Mouse (Mus musculus) CH12F3 (cell line): Measurements from ENCODE around the gene Nhs.

Experiments used
- in situ Hi-C: fragments of 300-500 bp; cut with MboI; formaldehyde crosslinking; loops from 2 replicates; pipeline ENCODE4 v1.14.3; 2020; ENCODE audit warnings: low sequenced_read_pairs

Gene Nhs

DNA sequence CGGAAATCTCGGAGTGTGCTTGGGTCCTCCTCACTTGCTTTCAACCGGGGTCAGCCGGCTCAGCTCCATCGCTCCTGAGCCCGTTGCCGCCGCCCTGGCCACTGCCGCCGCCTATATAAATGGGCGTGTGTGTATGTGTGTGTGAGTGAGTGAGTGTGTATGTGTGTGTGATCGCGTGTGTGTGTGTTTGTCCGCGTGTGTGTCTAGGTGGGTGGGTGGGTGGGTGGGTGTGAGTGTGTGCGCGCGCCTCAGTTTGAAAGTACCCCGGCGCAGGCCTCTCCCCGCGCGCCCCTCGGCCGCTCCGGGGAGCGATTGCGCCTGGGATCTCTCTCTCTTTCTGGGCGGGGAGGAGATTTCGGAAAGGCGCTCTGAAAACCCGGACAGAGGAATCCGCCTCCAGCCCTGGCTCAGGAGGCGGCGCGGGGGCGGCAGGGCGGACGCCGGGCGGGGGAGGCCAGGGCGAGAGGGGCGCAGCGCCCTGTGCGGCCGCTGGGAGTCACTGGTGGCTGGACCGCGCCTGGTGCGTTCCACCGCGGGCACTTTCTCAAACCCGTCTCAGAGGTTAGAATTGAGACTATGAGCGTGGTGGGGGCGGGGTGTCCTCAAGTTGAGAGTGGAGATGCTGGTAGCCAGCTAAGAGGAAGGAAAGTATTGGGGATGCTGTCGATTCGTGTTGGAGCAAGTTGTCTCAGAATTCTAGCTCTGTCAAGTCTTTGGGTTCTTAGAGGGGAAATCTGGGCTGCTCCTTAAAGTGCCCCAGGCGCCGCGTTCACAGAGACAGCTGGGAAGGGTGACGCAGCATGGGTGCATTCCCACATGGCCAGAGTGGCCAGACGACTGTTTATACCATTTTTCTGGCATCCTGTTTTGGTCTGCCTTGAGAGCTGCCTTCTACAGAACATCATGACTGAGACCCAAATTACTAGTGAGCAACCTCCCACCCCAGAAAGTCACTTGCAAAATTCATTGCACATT, at the start of gene Nhs:
TSS of gene Nhs (minus strand) at position 94 of the 975 bp plus-strand sequence.
- in situ Hi-C loops, result no loop called here

DNA sequence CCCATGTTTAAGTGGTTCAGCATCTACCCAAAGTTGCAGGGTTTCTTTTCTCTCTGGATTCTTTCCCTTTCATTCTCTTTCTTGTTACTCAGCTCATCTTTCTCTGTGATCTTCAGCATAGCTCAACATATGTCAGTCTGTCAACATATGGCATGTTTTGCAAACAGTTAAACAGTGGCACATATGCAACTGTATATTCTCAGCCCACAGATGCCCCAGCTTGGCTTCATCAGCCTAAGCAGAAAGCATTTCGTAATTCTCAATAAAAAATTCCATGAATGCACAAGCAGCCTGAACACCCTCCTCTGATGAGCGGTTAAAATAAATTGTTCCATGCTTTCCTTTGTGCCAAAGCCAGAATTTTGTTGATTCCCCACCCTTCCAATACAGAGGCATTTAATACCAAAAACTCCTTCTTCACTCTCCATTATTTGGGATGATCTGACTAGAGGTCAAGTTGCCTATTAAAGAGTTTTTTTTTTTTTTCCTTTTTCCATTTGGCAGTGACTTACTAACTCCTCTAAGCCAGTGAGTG, 46.9 kb upstream of the Nhs start:
- in situ Hi-C loops, result no loop called here

DNA sequence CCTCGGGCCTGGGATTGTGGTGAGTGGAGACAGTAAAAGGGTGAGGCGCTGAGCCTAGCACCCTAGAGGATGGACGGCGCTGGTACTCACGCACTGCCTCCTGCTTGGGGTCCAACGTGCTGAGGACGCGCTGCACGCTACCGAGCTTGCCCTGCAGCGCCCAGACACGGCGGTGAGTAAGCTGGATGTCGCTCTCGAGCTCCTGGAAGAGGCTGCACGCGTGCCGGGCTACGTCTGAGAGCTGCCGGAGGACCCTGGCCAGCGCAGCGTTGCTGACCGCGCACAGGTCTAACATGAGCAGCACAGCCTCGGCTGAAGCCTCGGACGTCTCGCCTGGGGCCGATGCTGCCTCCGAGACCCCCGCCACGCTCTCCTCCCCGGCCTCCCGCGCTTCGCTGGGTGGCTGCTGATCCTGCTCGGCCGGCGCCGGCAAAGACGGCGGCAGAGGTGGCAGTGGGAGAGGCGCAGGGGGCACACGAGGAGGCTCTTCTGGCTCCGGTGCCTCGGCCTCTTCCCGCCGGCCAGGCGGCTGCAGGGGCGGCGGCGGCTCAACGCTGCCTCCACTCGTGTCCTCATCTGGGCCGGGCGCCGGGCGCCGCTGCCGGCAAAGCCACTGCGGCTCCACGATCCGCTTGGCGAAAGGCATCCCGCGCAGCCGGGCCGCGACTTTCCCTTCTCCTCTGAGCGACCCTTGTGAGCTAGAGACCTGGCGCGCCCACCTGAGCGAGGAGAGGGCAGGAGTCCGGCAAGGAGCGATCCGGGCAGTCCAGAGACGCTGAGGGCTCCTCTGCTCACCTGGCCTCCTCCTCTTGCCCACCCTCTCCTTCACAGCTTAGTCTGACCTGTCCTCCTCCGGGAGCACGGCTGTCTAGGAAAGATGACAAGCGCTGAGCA, 540 bp downstream of the Nhs start:
- in situ Hi-C loops, result no loop called here

DNA sequence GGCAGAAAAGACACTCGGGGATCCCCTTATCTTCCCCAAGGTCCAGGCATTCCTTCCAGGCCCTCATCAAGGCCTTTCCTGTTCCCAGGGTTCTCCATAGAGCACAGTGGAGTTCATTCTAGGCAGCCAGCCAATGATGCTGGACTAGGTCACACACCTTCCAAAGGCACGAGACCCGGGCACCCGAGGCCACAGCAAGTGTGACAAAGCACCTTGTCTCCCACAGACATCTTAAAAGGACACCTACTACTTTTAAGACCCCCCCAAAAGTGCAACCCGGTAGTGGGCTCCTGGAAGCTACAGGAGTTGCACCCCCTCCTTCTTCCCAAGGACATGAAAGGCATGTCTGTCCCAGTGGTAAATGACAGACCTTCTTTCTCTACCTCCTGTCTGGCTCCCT, 1.4 kb downstream of the Nhs start:
- in situ Hi-C loops, result no loop called here

DNA sequence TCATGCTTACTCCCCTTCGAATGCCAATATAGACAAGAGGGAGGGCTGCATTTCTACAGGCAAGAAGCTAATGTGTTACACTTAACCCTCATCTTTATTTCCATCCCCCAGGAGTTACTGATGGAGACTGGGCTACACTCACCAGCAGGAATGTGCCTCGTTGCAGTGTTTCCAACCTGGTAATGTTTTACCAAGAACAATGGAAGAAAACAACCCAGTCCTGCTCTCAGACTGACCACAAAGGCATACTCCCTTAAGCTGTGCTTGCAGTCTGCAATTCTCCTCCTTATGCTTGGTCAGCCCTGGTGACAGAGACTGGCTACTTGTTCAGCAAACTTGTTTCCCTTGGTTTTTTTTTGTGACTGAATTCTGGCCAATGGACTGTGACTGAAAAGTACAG, 21.7 kb downstream of the Nhs start:
- in situ Hi-C loops, result no loop called here

DNA sequence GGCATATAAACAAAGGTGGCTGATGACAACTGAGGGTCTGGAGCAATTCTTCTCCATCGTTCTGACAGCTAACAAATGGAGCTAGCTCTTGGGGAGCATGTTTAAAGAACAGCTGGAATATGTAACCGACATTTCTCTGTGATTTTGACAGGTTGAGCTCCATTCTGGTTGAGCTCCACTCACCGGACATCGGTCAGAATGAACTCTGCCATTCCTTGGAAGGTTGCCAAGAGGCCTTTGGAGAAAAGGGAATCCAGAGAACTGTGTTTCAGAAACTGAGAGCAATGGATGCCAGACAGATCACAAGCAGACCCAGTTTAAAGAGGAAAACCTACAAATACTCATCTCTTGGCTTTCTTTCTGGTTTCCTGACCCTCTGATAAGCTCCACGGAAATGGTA, 46.3 kb downstream of the Nhs start:
- in situ Hi-C loops, result no loop called here

DNA sequence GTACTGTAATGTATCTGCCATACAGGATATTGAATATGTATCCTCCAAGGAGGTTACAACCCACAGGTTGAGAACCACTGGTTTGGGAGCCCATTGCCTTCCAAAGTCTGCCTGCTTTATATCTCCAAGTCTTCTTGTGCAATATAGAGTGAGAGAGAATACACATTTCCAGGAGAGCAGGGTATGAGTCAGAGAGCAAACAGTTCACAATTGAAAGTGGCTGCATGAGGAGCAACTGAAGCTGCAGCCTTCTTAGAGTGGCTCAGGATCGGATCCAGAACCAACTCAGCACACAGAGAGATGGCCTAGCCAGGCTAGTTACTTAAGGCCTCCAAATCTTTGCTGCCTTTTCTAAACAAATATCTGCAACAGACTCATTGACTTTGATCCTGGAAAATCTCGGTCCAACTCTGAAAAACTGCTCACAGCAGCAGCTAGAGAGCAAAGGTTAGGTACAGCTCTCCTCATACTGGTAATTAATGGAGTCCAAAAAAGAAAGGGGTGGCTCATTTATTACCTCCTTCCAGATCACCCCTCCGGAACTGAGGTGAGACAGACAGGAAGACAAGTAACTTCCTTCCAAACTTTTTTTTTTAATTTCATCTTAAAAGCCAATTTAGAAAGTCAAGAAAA, 56.6 kb downstream of the Nhs start:
- in situ Hi-C loops, result no loop called here

DNA sequence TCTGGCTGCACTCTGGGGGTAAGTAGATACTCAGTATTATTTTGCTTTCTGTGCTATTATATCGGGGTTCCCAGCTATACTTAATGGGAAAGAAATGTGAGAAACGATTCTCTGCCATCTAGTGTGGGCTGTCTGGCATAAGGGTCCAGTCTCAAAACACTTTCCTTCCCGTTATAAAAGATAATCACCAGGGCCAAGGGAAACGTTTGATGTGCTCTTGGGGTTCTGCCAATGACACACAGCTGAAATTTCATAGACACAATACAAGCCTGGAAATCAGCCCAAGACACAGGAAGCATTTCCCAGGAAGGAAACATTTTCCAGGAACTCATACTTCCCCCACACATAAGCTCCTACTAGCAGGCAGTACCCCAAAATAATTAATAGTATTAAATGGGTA, 61.2 kb downstream of the Nhs start:
- in situ Hi-C loops, result no loop called here

DNA sequence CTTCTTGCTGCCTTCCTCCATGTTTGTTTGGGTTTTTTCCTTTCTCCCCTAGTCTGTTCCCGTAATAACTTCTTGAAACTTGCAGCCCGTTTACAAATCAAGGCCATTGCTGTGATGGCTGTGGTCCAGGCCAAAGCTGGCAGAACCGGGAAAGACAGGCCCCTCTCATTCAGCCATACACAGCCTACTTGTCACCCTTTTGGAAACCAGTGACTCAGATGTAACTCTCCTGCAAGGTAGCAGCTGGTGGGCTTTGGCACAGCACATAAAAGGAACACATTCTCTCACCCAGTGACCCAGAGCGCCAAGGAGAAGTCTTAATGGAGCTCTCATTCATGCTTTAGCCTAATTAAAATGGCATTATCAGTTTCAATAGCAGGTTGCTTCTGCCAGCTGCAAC, 72.2 kb downstream of the Nhs start:
- in situ Hi-C loops, result no loop called here

DNA sequence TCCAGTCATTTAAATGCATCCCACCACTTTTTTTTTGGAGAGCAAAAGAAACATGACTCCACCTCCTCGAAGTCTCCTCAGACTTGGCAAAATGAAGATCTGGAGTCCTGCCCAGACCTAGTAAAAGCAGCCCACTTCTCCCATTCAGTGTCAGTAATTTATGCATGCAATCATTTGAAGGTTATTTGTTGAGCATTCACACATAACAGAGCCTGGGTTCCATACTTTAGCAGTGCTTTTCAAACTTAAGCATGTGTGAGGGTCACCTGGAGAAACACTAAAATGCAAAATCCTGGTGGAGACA, 73.7 kb downstream of the Nhs start:
- in situ Hi-C loops, result no loop called here

DNA sequence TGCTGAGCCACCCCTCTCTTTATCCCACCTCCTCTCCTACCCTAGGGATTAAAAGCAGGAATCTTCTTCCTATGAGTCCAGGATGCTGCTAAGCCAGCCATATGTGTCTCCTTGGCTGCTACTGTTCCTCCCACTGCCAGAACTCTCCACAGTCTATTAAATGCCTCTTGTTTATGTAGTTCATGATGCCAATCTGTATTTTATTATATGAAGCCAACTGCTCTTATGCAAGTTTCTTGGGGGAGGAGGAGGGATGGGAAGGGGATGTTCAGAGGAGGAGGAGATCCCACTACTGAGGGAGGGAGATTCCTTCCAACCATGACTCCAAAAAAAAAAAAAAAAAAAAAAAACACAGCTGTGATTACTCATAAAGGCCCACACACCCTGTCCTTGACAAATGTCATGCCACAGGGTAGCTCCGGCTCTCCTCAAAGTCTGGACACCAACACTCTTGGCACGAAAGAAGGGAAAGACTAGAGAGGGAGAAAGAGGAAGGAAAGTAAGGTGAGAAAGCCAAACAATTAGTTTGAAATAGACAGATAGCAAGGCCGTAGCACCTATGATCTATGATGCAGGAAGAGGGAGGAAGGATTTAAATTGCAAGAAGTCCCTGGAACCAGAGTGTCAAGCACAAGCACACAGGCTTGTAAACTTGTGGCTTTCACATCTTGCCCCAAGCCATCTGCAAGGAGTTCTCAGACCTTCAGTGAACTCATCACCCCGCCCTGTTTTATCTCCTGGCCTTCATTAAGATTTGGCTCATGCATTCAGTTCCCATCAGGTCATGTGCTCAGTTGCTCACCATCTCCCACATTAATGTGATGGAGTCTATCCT, 74.3 kb downstream of the Nhs start:
- in situ Hi-C loops, result no loop called here

DNA sequence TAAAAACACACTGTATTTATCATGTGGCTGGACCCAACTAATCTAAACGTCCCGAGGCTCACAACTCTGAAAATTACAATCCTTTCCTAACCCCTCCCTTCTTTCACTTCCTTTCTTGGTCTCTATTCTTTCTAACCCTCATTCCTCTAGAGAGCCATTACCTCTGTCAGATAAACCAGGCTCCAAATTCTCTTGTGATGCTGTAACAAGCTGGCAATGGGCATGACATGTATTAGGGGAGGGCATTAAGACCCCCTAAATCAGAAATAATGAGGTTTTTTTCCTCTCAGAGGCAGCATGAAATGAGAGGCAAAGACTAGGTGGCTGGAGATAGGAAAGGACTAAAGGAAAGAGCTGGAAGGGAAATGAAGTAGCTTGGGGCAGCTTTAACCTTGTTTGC, 96.4 kb downstream of the Nhs start:
- in situ Hi-C loops, result no loop called here

DNA sequence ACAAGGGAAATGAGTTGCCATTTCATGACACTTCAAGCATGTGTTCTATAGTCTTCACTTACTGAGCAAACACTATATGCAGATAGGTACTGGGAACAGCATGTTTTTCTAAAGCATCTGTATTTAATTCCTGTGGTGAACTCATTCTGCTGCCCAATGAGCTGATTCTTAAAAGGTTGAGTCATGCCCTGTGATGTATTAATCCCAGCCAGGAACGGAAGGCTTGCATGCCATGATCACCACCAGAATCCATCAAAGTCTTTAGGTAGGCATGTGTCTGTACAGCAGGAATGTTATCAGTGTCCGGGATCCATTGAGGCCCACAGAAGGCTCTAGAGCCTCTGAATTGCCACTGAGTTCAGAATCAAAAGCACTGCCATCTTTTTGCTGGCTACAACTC, 103.9 kb downstream of the Nhs start:
- in situ Hi-C loops, result no loop called here

DNA sequence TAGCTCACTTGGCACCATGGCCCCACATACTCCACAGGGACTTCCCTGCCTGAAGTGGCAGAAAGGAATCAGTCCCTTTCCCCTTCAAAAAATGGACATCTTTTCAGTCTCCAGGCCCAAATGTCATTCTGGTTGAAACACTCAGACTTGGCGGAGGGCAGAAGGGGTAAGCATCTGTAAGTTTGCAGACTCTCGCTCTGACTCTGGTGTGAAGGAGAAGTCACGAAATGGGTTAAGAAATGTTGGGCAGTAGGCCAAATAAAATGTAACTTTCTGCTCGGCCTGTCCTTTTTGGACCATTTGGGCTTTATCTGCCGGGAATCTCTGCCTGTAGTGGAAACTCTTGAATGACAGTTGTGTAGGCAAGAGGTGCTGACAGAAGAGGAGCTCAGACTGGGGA, 106.0 kb downstream of the Nhs start:
- in situ Hi-C loops, result no loop called here

DNA sequence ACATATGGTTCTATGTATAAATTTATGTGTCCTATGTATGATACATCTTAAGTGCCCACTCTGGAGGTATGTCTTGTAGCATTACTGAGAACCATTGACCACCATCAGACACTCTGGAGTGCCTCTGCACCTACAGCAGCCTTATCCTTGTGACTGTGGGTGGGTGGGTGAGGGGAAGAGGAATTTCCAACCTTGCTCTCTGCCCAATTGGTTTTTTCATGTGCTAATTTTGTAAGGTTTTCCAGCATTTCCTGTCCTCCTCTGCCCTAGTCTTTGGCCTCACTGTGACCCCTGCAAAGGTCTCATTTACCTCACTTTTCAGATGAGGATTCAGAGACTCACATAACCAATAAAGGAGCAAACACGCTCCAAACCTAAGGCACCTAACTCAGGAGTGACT, 107.0 kb downstream of the Nhs start:
- in situ Hi-C loops, result no loop called here

DNA sequence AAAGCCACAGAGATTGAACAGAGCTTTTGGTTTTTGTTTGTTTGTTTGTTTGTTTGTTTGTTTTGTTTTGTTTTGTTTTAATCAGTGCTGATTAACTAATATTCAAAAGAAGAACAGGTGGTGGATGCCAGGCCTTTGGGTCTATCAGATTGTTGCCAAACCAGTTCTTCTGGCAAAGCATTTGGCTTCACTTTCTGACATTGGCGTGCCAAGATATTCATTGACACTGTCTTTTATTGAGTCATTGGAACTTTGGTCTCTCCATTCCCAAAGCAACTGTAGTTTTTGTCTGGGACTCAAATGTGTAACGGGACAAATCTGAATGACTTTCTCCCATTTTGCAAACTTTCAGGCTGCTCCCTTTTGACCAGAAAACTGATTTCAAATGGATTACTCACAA, 109.9 kb downstream of the Nhs start:
- in situ Hi-C loops, result no loop called here

DNA sequence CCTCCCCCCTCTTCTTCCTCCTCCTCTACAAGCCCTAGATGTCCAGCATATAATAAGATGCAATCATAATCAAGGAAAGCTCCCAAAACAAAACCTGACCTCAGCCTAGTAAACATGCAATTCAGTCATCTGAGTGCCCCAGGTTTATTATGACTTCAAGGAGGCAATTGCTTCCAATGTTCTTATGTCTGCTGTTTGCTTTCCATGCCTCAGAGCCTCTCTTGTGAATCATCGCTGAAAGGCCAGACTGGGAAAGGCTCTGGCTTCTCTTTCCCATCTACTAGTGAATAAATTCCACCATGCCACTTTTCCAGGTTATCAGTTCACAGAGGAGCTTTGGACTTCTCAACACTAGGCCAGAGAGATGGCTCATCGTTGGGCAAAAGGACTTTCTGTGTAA, 114.0 kb downstream of the Nhs start:
- in situ Hi-C loops, result no loop called here

DNA sequence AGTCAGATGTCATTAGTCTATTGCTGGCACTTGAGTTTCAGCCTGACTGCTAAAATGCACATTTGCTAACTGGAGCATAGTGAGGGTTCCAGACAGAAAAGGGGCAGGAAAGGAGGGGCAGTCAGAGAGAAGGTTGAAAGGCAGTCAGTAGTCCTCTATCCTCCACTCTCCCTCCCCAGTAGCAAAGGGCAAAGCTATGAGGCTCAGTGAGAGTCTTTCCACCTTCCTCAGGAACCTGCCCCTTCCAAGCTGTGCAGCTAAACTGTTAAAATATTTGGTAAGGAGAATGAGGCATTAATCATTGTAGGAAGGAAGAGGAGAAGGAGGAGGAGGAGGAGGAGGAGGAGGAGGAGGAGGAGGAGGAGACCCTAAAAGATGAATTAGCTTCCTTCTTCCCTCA, 115.4 kb downstream of the Nhs start:
- in situ Hi-C loops, result no loop called here

DNA sequence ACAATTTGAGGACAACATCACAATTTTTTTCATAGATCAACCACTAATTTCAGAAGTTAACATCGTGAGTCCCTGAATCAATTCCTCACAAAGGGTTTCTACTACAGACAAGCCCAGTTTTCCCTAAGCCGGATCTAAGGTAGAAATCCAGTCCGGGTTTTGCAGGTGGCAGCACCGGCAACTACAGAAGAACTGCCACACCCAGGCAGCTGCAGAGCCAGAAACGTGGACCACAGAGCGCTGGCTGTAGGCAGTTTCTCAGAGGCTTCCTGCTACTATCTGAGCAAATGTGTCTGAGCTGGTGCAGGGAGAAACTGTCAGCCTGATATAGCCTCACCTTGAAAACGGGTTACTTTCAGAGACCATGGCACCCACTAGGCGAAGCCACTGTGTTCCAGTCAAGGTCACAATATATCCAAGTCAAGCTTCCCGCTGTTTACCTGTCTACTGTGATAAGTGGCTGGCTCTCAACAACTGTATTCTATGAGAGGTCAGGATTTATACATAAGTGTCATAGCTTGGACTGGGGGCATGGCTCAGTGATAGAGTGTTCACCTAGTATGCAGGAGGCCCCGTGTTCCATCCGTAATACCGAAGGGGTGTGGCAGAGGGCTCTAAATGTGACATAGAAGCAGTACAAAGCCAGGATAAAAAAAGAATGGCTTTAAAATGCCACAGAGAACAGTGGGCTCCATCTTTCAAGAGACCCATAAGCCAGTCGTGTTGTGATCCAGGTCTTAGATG, 134.1 kb downstream of the Nhs start:
- in situ Hi-C loops, result no loop called here

DNA sequence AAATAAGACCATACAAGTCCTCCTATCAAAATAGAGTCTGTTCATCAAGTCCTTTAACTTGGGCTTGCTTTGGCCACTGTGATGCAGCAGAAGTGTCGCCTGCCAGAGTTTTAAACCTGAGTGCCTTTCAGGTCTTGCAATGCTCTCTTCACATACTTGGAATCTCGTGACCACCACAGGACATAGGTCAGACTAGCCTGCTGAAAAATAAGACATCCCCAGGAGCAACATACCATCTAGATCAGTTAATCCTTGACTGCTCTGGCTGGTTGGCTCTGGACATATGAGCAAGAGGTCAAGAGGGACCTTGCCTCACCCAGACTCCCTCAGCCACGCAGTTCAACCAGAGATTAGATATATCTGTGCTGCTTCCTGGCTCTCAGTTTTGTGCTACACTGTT, 137.8 kb downstream of the Nhs start:
- in situ Hi-C loops, result no loop called here
